Mouse (Mus musculus) stomach, embryonic 16.5 days (tissue): ENCODE results near the gene Gm11116. TPM values are rescaled to one million over a fixed set of nuclear protein-coding genes. Genes with fewer than 3 reads are reported as not detected.
"Not testable (repeated sequence)": the region's sequence is repeated elsewhere in the genome, so short reads cannot be mapped to it uniquely, and the experiment has no call there.

ENCODE experiments used
- ATAC-seq: fragments of 200-750 bp; cut with Nextera tagmentation; 2 replicates; pipeline ENCODE4 v1.8.0; 2017; ENCODE audit warnings: moderate number of reproducible peaks, moderate TSS enrichment; ENCODE audit not compliant: insufficient read depth, low FRiP score
- H3K27ac ChIP-seq: fragments of 300-500 bp; sonication (generic); 2 replicates; pipeline ENCODE4 v1.5.1; 2014; ENCODE audit warnings: low read length
- H3K27me3 ChIP-seq: fragments of 300-500 bp; sonication (generic); 2 replicates; pipeline ENCODE4 v1.6.1; 2014; ENCODE audit warnings: low read length, control low read depth, mixed read lengths; ENCODE audit not compliant: control insufficient read depth, insufficient read depth
- H3K36me3 ChIP-seq: fragments of 300-500 bp; sonication (generic); 2 replicates; pipeline ENCODE4 v1.6.1; 2014; ENCODE audit warnings: low read length; ENCODE audit not compliant: control insufficient read depth, insufficient read depth
- H3K4me1 ChIP-seq: fragments of 300-500 bp; sonication (generic); 2 replicates; pipeline ENCODE4 v1.6.1; 2014; ENCODE audit warnings: low read length, control low read depth, mixed read lengths; ENCODE audit not compliant: control insufficient read depth, insufficient read depth
- H3K4me2 ChIP-seq: fragments of 300-500 bp; sonication (generic); 2 replicates; pipeline ENCODE4 v1.6.1; 2014; ENCODE audit warnings: low read depth, low read length, mixed read lengths
- H3K4me3 ChIP-seq: fragments of 300-500 bp; sonication (generic); replicated peaks from 2 replicates; pipeline ENCODE4 v1.5.1; 2014; ENCODE audit warnings: mild to moderate bottlenecking, low read length
- H3K9ac ChIP-seq: fragments of 300-500 bp; sonication (generic); 2 replicates; pipeline ENCODE4 v1.6.1; 2014; ENCODE audit warnings: low read length
- H3K9me3 ChIP-seq: fragments of 300-500 bp; sonication (generic); replicated peaks from 2 replicates; pipeline ENCODE4 v1.6.1; 2016; ENCODE audit warnings: low read length, control low read depth; ENCODE audit not compliant: control insufficient read depth
- WGBS: fragments of 180-500 bp; shearing (Covaris S2); extraction: QIAGEN DNeasy Blood & Tissue Kit; methylation state at CpG from one replicate; pipeline ENCODE4 v1.1.7; 2014; 5-methylcytosine and 5-hydroxymethylcytosine counted together
- polyA plus RNA-seq: library from polyadenylated mRNA; unstranded; fragments of >200 nt; fragmentation: Nextera tagmentation; extraction: Ambion mirVana; gene quantifications from 2 replicates; pipeline ENCODE4 v1.2.1, GENCODE M21; 2015

Gene Gm11116
- polyA plus RNA-seq: not detected in 2 replicates

DNA sequence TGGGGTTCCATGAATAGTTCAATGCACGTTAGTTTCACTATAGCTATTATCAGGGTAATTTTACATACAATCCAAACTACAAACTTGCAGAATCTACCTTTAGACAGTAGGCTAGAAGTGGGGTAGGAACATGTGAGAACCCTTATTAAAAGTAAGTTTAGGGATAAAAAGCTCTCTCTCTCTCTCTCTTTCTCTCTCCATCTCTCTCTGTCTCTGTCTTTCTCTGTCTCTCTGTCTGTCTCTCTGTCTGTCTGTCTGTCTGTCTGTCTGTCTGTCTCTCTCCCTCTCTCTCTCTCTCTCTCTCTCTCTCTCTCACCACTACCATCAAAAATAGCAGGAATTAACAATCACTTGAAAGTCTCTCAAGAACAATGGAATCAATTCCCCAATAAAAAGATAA, at the start of gene Gm11116:
Gm11116 (minus strand) TSS at position 101 of the 400 bp plus-strand sequence.
- WGBS: 78% methylated on average over 1 of the region's 1 CpGs
- Histone ChIP-seq H3K4me2 (no peak within 1 kb of the TSS), H3K27me3 (no peaks in the 10 kb centered on the region), H3K36me3 (no peaks in the 10 kb centered on the region), H3K9ac (no peak within 1 kb of the TSS), H3K4me3 (no peak within 1 kb of the TSS), H3K4me1 (no peaks in the 10 kb centered on the region), H3K27ac (no peak within 1 kb of the TSS), H3K9me3 (no peaks in the 10 kb centered on the region)
- ATAC-seq: no peak

GRCm38 (mm10) chr5:88153999-88154398, 42.7 kb upstream of the Gm11116 start, which contains the start of gene Gm11115:
Gm11115 (minus strand) TSS chr5:88154099.
- Histone ChIP-seq H3K9me3 (no peaks in the 10 kb centered on the region), H3K9ac (no peak within 1 kb of the TSS), H3K27me3 (no peaks in the 10 kb centered on the region), H3K4me1 (no peaks in the 10 kb centered on the region), H3K27ac (no peak within 1 kb of the TSS), H3K4me2 (no peak within 1 kb of the TSS), H3K36me3 (no peaks in the 10 kb centered on the region), H3K4me3 (no peak within 1 kb of the TSS)
- no peak for ATAC-seq

DNA sequence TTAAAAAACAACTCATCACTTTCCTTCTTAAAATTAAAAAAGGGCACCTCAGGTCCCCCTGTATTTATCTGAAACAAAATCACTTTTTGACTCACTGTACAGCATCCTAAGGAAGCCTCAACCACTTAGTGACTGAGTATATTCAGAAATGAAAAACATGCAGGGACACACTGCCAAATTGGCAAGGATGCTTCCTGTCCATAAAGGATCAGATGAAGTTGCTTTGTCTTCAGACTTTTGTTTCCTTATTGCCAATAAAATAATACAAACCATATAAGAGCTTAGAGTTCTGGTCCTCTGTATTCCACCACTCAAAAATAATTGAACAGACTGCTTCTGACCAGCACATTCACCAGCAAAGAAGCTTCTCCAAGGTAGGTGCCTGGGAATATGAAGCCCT, 25.1 kb downstream of the Gm11116 start, which contains the start of gene Smr2:
Smr2 (plus strand) TSS at position 301 of the 400 bp plus-strand sequence.
- not testable (repeated sequence) for H3K36me3 ChIP-seq, H3K4me1 ChIP-seq, H3K27me3 ChIP-seq, H3K9me3 ChIP-seq, H3K27ac ChIP-seq, H3K4me3 ChIP-seq, H3K9ac ChIP-seq, H3K4me2 ChIP-seq, ATAC-seq

Other genes starting within 250 kb of the Gm11116 start
- gene Odam, start 226.5 kb downstream of the Gm11116 start, polyA plus RNA-seq: not detected in 2 replicates
- not detected in 2 replicates for gene Csn3, start 186.0 kb downstream of the Gm11116 start, polyA plus RNA-seq
- gene 2310003L06Rik, start 142.1 kb downstream of the Gm11116 start, polyA plus RNA-seq: not detected in 2 replicates
- not detected in 2 replicates for gene Gm28434, start 142.0 kb downstream of the Gm11116 start, polyA plus RNA-seq
- not detected in 2 replicates for gene Cabs1, start 132.1 kb downstream of the Gm11116 start, polyA plus RNA-seq
- gene Smr3a, start 109.0 kb downstream of the Gm11116 start, polyA plus RNA-seq: not detected in 2 replicates
- gene Smr2, start 25.0 kb downstream of the Gm11116 start, polyA plus RNA-seq: not detected in 2 replicates
- not detected in 2 replicates for gene Gm11115, start 42.6 kb upstream of the Gm11116 start, polyA plus RNA-seq
- not detected in 2 replicates for gene Gm7714, start 157.4 kb upstream of the Gm11116 start, polyA plus RNA-seq
- gene Prol1, start 205.8 kb upstream of the Gm11116 start, polyA plus RNA-seq: not detected in 2 replicates